Mouse (Mus musculus): Measurements from ENCODE around the gene Eri3. TPM values are rescaled to one million over a fixed set of nuclear protein-coding genes. Genes with fewer than 3 reads are reported as not detected.
A peak's percentile ranks its signal among the peaks of the same experiment; 100 is the strongest.

Eri3 gene
- polyA plus RNA-seq, 1 experiment from 2014 or later = 77.5 TPM

DNA sequence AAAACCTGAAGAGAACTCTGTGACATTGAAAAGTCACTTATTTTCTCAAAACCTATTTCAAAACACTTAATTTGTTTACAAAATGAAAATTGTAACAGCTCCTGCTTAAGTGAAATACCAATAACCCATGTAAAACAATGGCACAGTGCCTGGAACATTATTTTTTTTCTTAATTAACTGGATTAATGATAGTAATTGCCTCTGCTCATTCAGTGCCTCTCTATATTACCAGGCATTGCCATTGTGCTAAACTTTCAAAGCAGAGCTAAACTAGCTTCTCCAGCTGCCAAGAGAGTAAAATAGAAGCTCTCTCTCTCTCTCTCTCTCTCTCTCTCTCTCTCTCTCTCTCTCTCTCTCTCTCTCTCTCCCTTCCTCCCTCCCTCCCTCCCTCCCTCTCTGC is 132.3 kb downstream of the Eri3 start:
- ATAC-seq (ENCODE audit: low FRiP score, low TSS enrichment) = no peak
- Histone ChIP-seq H3K4me3 (ENCODE audit: low read depth, low read length) (peak overlapping the region; percentile 80), H3K27ac (replicated peaks) (no peak overlapping the region)

DNA sequence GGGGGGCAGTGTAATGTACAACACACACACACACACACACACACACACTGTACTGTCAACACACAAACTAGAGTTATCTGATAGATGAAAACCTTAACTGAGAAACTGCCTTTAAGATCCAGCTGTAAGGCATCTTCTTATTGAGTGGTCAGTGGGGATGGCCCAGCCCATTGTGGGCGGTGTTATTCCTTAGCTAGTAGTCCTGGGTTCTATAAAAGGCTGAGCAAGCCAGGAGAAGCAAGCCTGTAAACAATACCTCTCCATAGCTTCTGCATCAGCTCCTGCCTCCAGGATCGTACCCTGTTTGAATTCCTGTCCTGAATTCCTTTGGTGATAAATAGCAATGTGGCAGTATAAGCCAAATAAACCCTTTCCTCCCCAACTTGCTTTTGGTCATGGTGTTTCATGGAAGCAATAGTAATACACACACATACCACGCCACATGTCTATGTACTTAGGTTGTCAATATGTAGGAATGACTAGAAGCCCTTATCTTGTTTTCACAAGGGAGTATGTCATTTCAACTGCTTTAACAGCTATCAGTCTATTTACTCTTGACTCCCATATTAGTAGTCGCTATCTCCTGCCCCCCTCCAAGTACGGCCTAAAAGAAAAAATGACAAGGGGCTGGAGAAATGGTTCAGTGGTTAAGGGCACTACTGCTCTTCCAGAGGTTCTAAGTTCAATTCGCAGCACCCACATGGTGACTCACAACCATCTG is 133.0 kb downstream of the Eri3 start:
- TF ChIP-seq EP300 (optimal IDR thresholded peaks at IDR 0.05) = no peak
- TF ChIP-seq CTCF (IDR thresholded peaks at IDR 0.05; ENCODE audit: low read depth) = no peak

More for the DNA sequence above, 132.3 kb downstream of the Eri3 start:
- Histone ChIP-seq H3K36me3 (ENCODE audit: control insufficient read depth, insufficient read depth, low read length) (peaks cover 4% of the 10 kb centered on the region; the same call in 1 of the 2 replicates), H3K9me3 (ENCODE audit: control insufficient read depth, low read length) (no peaks in the 10 kb centered on the region), H3K9ac (ENCODE audit: low read length) (peak overlapping the region; percentile 87; the same call in 1 of the 2 replicates), H3K27me3 (ENCODE audit: control insufficient read depth, insufficient read depth, low read length) (no peaks in the 10 kb centered on the region), H3K4me1 (replicated peaks; ENCODE audit: control insufficient read depth, insufficient read depth) (no peaks in the 10 kb centered on the region), H3K4me2 (replicated peaks; ENCODE audit: low read depth) (peak overlapping the region; percentile 91)
- DNase-seq (ENCODE audit: low spot score) = no peak
- no peak for TF ChIP-seq CTCF (IDR thresholded peaks at IDR 0.05; ENCODE audit: low read depth)

DNA sequence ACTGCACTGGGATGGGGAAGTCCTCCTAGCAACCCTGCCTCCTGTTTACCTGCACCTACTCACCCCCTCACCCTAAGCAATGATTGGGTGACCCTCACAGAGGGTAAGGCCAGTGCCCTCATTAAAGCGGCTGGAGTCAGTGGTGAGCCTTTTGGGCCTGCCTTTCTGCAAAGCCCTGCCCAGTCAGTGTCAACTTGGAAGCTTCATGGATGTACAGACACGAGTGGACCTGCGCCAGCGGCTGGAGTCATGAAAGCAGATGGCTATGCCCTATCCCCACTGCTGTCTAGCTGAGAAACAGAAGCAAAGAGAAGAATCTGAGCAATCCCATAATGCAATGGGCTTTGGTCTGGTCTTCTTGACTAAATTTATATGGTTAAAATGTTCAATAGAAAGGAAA is 136.2 kb downstream of the Eri3 start:
- H3K27me3 ChIP-seq (ENCODE audit: control insufficient read depth, insufficient read depth, low read length) = no peaks in the 10 kb centered on the region

More for the DNA sequence above, 133.0 kb downstream of the Eri3 start:
- peaks cover 4% of the 10 kb centered on the region; the same call in 1 of the 2 replicates for H3K36me3 ChIP-seq (ENCODE audit: control insufficient read depth, insufficient read depth, low read length)
- H3K27ac ChIP-seq (replicated peaks) = no peak overlapping the region
- H3K9ac ChIP-seq (ENCODE audit: low read length) = no peak overlapping the region
- no peaks in the 10 kb centered on the region for H3K9me3 ChIP-seq (ENCODE audit: control insufficient read depth, low read length)
- H3K4me2 ChIP-seq (replicated peaks; ENCODE audit: low read depth) = no peak overlapping the region
- DNase-seq (ENCODE audit: low spot score) = no peak
- no peak for ATAC-seq (ENCODE audit: low FRiP score, low TSS enrichment)
- H3K4me3 ChIP-seq (ENCODE audit: low read depth, low read length) = no peak overlapping the region
- no peaks in the 10 kb centered on the region for H3K27me3 ChIP-seq (ENCODE audit: control insufficient read depth, insufficient read depth, low read length)
- H3K4me1 ChIP-seq (replicated peaks; ENCODE audit: control insufficient read depth, insufficient read depth) = no peaks in the 10 kb centered on the region
- WGBS = 51% methylated on average over 6 of the region's 6 CpGs

DNA sequence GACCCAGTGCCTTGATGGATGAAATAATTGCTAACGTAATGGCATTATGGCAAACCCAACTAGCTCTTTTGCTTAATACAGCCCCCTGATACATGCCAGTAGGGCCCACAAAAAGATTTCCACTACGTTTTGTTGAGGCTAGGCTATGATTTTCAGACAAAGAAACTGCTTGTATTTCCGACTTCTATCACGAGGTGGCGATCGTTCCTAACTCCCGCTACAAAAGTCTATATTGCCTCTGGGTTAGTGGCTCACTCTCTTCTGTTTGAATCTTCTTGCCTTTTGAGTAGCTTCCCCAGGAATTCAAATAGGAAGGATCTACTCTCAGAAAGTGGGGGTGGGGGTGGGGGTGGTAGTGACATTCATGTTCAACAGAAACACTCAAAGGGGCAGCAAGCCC is 155.2 kb downstream of the Eri3 start:
- Histone ChIP-seq H3K4me2 (replicated peaks; ENCODE audit: low read depth) (no peak overlapping the region), H3K9ac (ENCODE audit: low read length) (no peak overlapping the region), H3K36me3 (ENCODE audit: control insufficient read depth, insufficient read depth, low read length) (no peaks in the 10 kb centered on the region), H3K27ac (replicated peaks) (no peak overlapping the region), H3K4me1 (replicated peaks; ENCODE audit: control insufficient read depth, insufficient read depth) (no peaks in the 10 kb centered on the region), H3K9me3 (ENCODE audit: control insufficient read depth, low read length) (no peaks in the 10 kb centered on the region), H3K27me3 (ENCODE audit: control insufficient read depth, insufficient read depth, low read length) (no peaks in the 10 kb centered on the region), H3K4me3 (ENCODE audit: low read depth, low read length) (no peak overlapping the region)
- TF ChIP-seq CTCF (IDR thresholded peaks at IDR 0.05; ENCODE audit: low read depth) (peak; percentile 90), EP300 (optimal IDR thresholded peaks at IDR 0.05) (no peak)
- ATAC-seq (ENCODE audit: low FRiP score, low TSS enrichment) (0 out of 2 replicates have a peak, but pooled peaks have one; percentile 12), DNase-seq (ENCODE audit: low spot score) (peak; percentile 61)
- WGBS = 5% methylated on average over 7 of the region's 7 CpGs

More for the DNA sequence above, 136.2 kb downstream of the Eri3 start:
- TF ChIP-seq CTCF (IDR thresholded peaks at IDR 0.05; ENCODE audit: low read depth) = no peak
- no peak for TF ChIP-seq EP300 (optimal IDR thresholded peaks at IDR 0.05)
- Histone ChIP-seq H3K9me3 (ENCODE audit: control insufficient read depth, low read length) (no peaks in the 10 kb centered on the region), H3K4me1 (replicated peaks; ENCODE audit: control insufficient read depth, insufficient read depth) (no peaks in the 10 kb centered on the region), H3K4me2 (replicated peaks; ENCODE audit: low read depth) (no peak overlapping the region), H3K27ac (replicated peaks) (no peak overlapping the region), H3K4me3 (ENCODE audit: low read depth, low read length) (no peak overlapping the region), H3K36me3 (ENCODE audit: control insufficient read depth, insufficient read depth, low read length) (no peaks in the 10 kb centered on the region), H3K9ac (ENCODE audit: low read length) (no peak overlapping the region)
- no peak for ATAC-seq (ENCODE audit: low FRiP score, low TSS enrichment)
- 80% methylated on average over 4 of the region's 4 CpGs for WGBS
- no peak for DNase-seq (ENCODE audit: low spot score)

DNA sequence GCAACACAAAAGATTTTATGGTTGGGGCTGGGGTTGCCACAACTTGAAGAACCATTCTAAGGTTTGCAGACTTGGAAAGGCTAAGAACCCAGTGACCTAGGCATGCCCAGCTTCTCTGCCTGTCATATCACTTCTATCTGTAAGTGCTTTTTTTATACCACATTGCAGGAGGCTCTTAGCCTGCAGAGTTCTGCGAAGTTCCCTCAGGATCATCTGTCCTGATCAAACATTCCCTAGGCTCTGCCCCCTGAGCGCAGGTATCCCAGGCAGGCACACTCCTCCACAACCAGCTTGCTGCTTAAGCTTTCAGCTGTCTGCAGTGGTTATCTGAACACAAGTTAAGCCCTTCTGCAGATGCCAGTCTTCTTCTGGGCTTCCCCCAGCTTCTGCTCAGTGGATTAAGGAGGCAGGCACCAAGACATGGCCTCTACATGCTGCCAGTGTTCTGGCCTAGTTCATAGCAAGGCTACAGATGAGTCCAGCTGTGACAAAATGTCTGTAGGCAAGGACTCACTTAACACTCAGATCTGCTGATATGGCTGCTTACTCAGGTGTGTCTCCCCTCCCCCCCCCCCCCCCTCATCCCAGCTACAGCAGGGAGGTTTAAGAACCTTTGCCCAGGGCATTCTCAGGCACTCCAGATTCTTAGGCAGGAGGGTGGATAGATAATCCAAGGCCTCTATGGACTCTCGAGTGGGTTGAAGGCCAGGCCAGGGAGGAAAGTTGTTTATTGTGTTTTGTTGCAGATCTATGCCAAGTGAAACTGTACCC is 158.8 kb downstream of the Eri3 start:
- H3K4me1 ChIP-seq (replicated peaks; ENCODE audit: control insufficient read depth, insufficient read depth) = no peaks in the 10 kb centered on the region
- TF ChIP-seq EP300 (optimal IDR thresholded peaks at IDR 0.05) = no peak
- no peak for TF ChIP-seq CTCF (IDR thresholded peaks at IDR 0.05; ENCODE audit: low read depth)
- no peak overlapping the region for H3K4me2 ChIP-seq (replicated peaks; ENCODE audit: low read depth)
- no peaks in the 10 kb centered on the region for H3K9me3 ChIP-seq (ENCODE audit: control insufficient read depth, low read length)
- WGBS = 49% methylated on average over 3 of the region's 3 CpGs
- no peaks in the 10 kb centered on the region for H3K27me3 ChIP-seq (ENCODE audit: control insufficient read depth, insufficient read depth, low read length)
- no peak overlapping the region for H3K9ac ChIP-seq (ENCODE audit: low read length)
- no peaks in the 10 kb centered on the region for H3K36me3 ChIP-seq (ENCODE audit: control insufficient read depth, insufficient read depth, low read length)
- ATAC-seq (ENCODE audit: low FRiP score, low TSS enrichment) (peak; percentile 14; the same call in 1 of the 2 replicates), DNase-seq (ENCODE audit: low spot score) (no peak)
- H3K27ac ChIP-seq (replicated peaks) = no peak overlapping the region
- H3K4me3 ChIP-seq (ENCODE audit: low read depth, low read length) = no peak overlapping the region

DNA sequence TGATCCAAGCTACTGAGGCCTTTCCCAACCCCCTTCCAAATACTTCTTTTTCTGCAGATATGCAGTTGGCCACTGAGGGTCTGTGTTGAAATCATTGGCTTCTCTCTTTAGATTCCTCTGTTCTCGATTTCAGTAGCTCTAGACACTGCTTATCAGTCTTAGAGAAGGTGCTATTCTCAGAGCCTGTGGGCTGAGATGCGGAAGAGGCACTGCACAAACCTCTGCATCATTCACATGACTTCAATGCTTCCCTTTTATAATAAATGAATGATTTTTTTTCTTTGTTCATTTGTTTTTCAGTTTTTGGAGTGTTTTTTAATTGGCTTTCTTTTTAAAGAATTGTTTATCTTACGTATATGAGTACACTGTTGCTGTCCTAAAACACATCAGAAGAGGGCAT is 162.1 kb downstream of the Eri3 start:
- Histone ChIP-seq H3K4me2 (replicated peaks; ENCODE audit: low read depth) (no peak overlapping the region), H3K4me3 (ENCODE audit: low read depth, low read length) (no peak overlapping the region), H3K36me3 (ENCODE audit: control insufficient read depth, insufficient read depth, low read length) (no peaks in the 10 kb centered on the region), H3K9ac (ENCODE audit: low read length) (no peak overlapping the region), H3K27me3 (ENCODE audit: control insufficient read depth, insufficient read depth, low read length) (no peaks in the 10 kb centered on the region), H3K27ac (replicated peaks) (no peak overlapping the region), H3K4me1 (replicated peaks; ENCODE audit: control insufficient read depth, insufficient read depth) (no peaks in the 10 kb centered on the region), H3K9me3 (ENCODE audit: control insufficient read depth, low read length) (no peaks in the 10 kb centered on the region)
- DNase-seq (ENCODE audit: low spot score) = no peak
- ATAC-seq (ENCODE audit: low FRiP score, low TSS enrichment) = no peak
- no peak for TF ChIP-seq CTCF (IDR thresholded peaks at IDR 0.05; ENCODE audit: low read depth)
- TF ChIP-seq EP300 (optimal IDR thresholded peaks at IDR 0.05) = no peak
- WGBS = 83% methylated on average over 3 of the region's 3 CpGs

Data from stomach, postnatal 0 days (tissue).